Mouse (Mus musculus) forebrain, embryonic 16.5 days (tissue): ENCODE results near the gene Bmt2. TPM values are rescaled to one million over a fixed set of nuclear protein-coding genes. Genes with fewer than 3 reads are reported as not detected.
A peak's percentile ranks its signal among the peaks of the same experiment; 100 is the strongest.

Experiments
- ATAC-seq: fragments of 200-750 bp; cut with Nextera tagmentation; 2 replicates; pipeline ENCODE4 v1.8.0; 2017; ENCODE audit warnings: mild to moderate bottlenecking, moderate library complexity
- H3K27ac ChIP-seq: fragments of 300-500 bp; sonication (generic); 2 replicates; pipeline ENCODE4 v1.5.1; 2014; ENCODE audit warnings: low read length, control low read depth
- H3K27me3 ChIP-seq: fragments of 300-500 bp; sonication (generic); replicated peaks from 2 replicates; pipeline ENCODE4 v1.6.1; 2014; ENCODE audit warnings: low read length; ENCODE audit not compliant: control insufficient read depth, insufficient read depth
- H3K36me3 ChIP-seq: fragments of 300-500 bp; sonication (generic); 2 replicates; pipeline ENCODE4 v1.6.1; 2014; ENCODE audit not compliant: control insufficient read depth, insufficient read depth
- H3K4me1 ChIP-seq: fragments of 300-500 bp; sonication (generic); replicated peaks from 2 replicates; pipeline ENCODE4 v1.6.1; 2014; ENCODE audit warnings: low read length; ENCODE audit not compliant: control insufficient read depth, insufficient read depth
- H3K4me2 ChIP-seq: fragments of 300-500 bp; sonication (generic); 2 replicates; pipeline ENCODE4 v1.6.1; 2014; ENCODE audit warnings: mild to moderate bottlenecking, low read length, control low read depth
- H3K4me3 ChIP-seq: fragments of 300-500 bp; sonication (generic); replicated peaks from 2 replicates; pipeline ENCODE4 v1.5.1; 2014; ENCODE audit warnings: mild to moderate bottlenecking, low read length, control low read depth
- H3K9ac ChIP-seq: fragments of 300-500 bp; sonication (generic); replicated peaks from 2 replicates; pipeline ENCODE4 v1.6.1; 2014; ENCODE audit warnings: low read depth, low read length, control low read depth
- H3K9me3 ChIP-seq: fragments of 300-500 bp; sonication (generic); 2 replicates; pipeline ENCODE4 v1.6.1; 2016; ENCODE audit warnings: low read length; ENCODE audit not compliant: control insufficient read depth
- WGBS: fragments of 180-500 bp; shearing (Covaris S2); extraction: QIAGEN DNeasy Blood & Tissue Kit; methylation state at CpG from one replicate; pipeline ENCODE4 v1.1.7; 2014; 5-methylcytosine and 5-hydroxymethylcytosine counted together
- polyA plus RNA-seq: library from polyadenylated mRNA; unstranded; fragments of >200 nt; fragmentation: Nextera tagmentation; extraction: Ambion mirVana; gene quantifications from 2 replicates; pipeline ENCODE4 v1.2.1, GENCODE M21; 2015

The Bmt2 gene
- 30.8 and 33.0 TPM in 2 replicates for polyA plus RNA-seq

GRCm38 (mm10) chr6:13677818-13678282 lies at the start of gene Bmt2:
Bmt2 (minus strand) TSS chr6:13677966.
- peak within 1 kb of the TSS; percentile 96 for H3K27ac ChIP-seq
- peak within 1 kb of the TSS; percentile 83 for H3K4me2 ChIP-seq
- H3K4me1 ChIP-seq = peaks cover 7% of the 10 kb centered on the region; the same call in 1 of the 2 replicates
- H3K27me3 ChIP-seq = no peaks in the 10 kb centered on the region
- 0% methylated on average over 37 of the region's 37 CpGs for WGBS
- H3K9me3 ChIP-seq = no peaks in the 10 kb centered on the region
- peak within 1 kb of the TSS; percentile 99 for H3K4me3 ChIP-seq
- peak; percentile 99 for ATAC-seq
- peak within 1 kb of the TSS; percentile 98 for H3K9ac ChIP-seq
- no peaks in the 10 kb centered on the region for H3K36me3 ChIP-seq

GRCm38 (mm10) chr6:13722166-13722565 lies 44.4 kb upstream of the Bmt2 start:
- no peaks in the 10 kb centered on the region for H3K36me3 ChIP-seq
- H3K9ac ChIP-seq = no peak overlapping the region
- no peak overlapping the region for H3K27ac ChIP-seq
- ATAC-seq = no peak
- no peak overlapping the region for H3K4me3 ChIP-seq
- no peaks in the 10 kb centered on the region for H3K27me3 ChIP-seq
- H3K4me1 ChIP-seq = no peaks in the 10 kb centered on the region
- H3K9me3 ChIP-seq = no peaks in the 10 kb centered on the region
- WGBS = 96% methylated on average over 3 of the region's 3 CpGs
- no peak overlapping the region for H3K4me2 ChIP-seq

GRCm38 (mm10) chr6:13714867-13715266 lies 37.1 kb upstream of the Bmt2 start:
- H3K36me3 ChIP-seq = no peaks in the 10 kb centered on the region
- H3K4me2 ChIP-seq = no peak overlapping the region
- H3K9ac ChIP-seq = no peak overlapping the region
- H3K9me3 ChIP-seq = no peaks in the 10 kb centered on the region
- H3K4me1 ChIP-seq = no peaks in the 10 kb centered on the region
- no peak for ATAC-seq
- no peaks in the 10 kb centered on the region for H3K27me3 ChIP-seq
- no peak overlapping the region for H3K4me3 ChIP-seq
- H3K27ac ChIP-seq = no peak overlapping the region
- 69% methylated on average over 3 of the region's 3 CpGs for WGBS

- H3K4me2 ChIP-seq = no peak overlapping the region
- H3K9ac ChIP-seq = no peak overlapping the region
- no peaks in the 10 kb centered on the region for H3K9me3 ChIP-seq
- 87% methylated on average over 4 of the region's 4 CpGs for WGBS
- H3K4me3 ChIP-seq = no peak overlapping the region
- ATAC-seq = no peak
- H3K36me3 ChIP-seq = no peaks in the 10 kb centered on the region
- H3K4me1 ChIP-seq = no peaks in the 10 kb centered on the region
- H3K27ac ChIP-seq = no peak overlapping the region
- no peaks in the 10 kb centered on the region for H3K27me3 ChIP-seq
These were observed 19.1 kb upstream of the Bmt2 start for GRCm38 (mm10) chr6:13696882-13697281.

GRCm38 (mm10) chr6:13695103-13695845 lies 17.5 kb upstream of the Bmt2 start:
- Histone ChIP-seq H3K27me3 (no peaks in the 10 kb centered on the region), H3K4me1 (no peaks in the 10 kb centered on the region), H3K9ac (no peak overlapping the region), H3K4me2 (no peak overlapping the region), H3K4me3 (no peak overlapping the region), H3K27ac (no peak overlapping the region), H3K36me3 (no peaks in the 10 kb centered on the region), H3K9me3 (no peaks in the 10 kb centered on the region)
- WGBS = 95% methylated on average over 2 of the region's 2 CpGs
- ATAC-seq = no peak

- no peak overlapping the region for H3K4me2 ChIP-seq
- H3K27me3 ChIP-seq = no peaks in the 10 kb centered on the region
- ATAC-seq = no peak
- no peaks in the 10 kb centered on the region for H3K9me3 ChIP-seq
- no peaks in the 10 kb centered on the region for H3K4me1 ChIP-seq
- H3K36me3 ChIP-seq = no peaks in the 10 kb centered on the region
- no peak overlapping the region for H3K27ac ChIP-seq
- no peak overlapping the region for H3K9ac ChIP-seq
- WGBS = 76% methylated on average over 2 of the region's 2 CpGs
- no peak overlapping the region for H3K4me3 ChIP-seq
These were observed 14.0 kb upstream of the Bmt2 start for GRCm38 (mm10) chr6:13691657-13692294.

- ATAC-seq = no peak
- H3K9me3 ChIP-seq = no peaks in the 10 kb centered on the region
- H3K27ac ChIP-seq = no peak overlapping the region
- H3K4me3 ChIP-seq = no peak overlapping the region
- H3K9ac ChIP-seq = no peak overlapping the region
- H3K4me2 ChIP-seq = no peak overlapping the region
- no peaks in the 10 kb centered on the region for H3K27me3 ChIP-seq
- no peaks in the 10 kb centered on the region for H3K4me1 ChIP-seq
- no peaks in the 10 kb centered on the region for H3K36me3 ChIP-seq
These were observed 12.6 kb upstream of the Bmt2 start for GRCm38 (mm10) chr6:13690398-13690797.

GRCm38 (mm10) chr6:13683929-13684595 lies 6.3 kb upstream of the Bmt2 start:
- no peak for ATAC-seq

GRCm38 (mm10) chr6:13678349-13678748 lies 583 bp upstream of the Bmt2 start:
- Histone ChIP-seq H3K27ac (no peak overlapping the region), H3K4me1 (peaks cover 5% of the 10 kb centered on the region; the same call in 1 of the 2 replicates), H3K36me3 (no peaks in the 10 kb centered on the region), H3K4me2 (peak overlapping the region; percentile 76), H3K4me3 (peak overlapping the region; percentile 99), H3K9ac (peak overlapping the region; percentile 54), H3K27me3 (no peaks in the 10 kb centered on the region), H3K9me3 (no peaks in the 10 kb centered on the region)
- WGBS = 17% methylated on average over 5 of the region's 5 CpGs
- no peak for ATAC-seq

More at GRCm38 (mm10) chr6:13683929-13684595, 6.3 kb upstream of the Bmt2 start:
- Histone ChIP-seq H3K9ac (no peak overlapping the region), H3K4me3 (no peak overlapping the region), H3K36me3 (no peaks in the 10 kb centered on the region), H3K27ac (no peak overlapping the region), H3K27me3 (no peaks in the 10 kb centered on the region), H3K4me1 (no peaks in the 10 kb centered on the region), H3K4me2 (no peak overlapping the region), H3K9me3 (no peaks in the 10 kb centered on the region)
- 88% methylated on average over 2 of the region's 2 CpGs for WGBS
